Mouse (Mus musculus) large intestine, adult 2 months (tissue): Measurements from ENCODE around the gene Tnfsf8. TPM values are rescaled to one million over a fixed set of nuclear protein-coding genes. Genes with fewer than 3 reads are reported as not detected.

Experiments used
- DNase-seq: peaks from one replicate; pipeline ENCODE4 v3.0.0-alpha.2; 2012; ENCODE audit warnings: low read depth, low spot score
- WGBS: fragments of 180-500 bp; shearing (Covaris S2); methylation state at CpG from one replicate; pipeline ENCODE4 v1.1.7; 2018; 5-methylcytosine and 5-hydroxymethylcytosine counted together
- polyA plus RNA-seq: library from polyadenylated mRNA; depleted of rRNA; stranded (reverse); fragments of >200 nt; gene quantifications from 2 replicates; pipeline ENCODE4 v1.2.3, GENCODE M21; 2012; rRNA removed

Tnfsf8 gene
- 0.24 and 0.44 TPM in 2 replicates for polyA plus RNA-seq

DNA sequence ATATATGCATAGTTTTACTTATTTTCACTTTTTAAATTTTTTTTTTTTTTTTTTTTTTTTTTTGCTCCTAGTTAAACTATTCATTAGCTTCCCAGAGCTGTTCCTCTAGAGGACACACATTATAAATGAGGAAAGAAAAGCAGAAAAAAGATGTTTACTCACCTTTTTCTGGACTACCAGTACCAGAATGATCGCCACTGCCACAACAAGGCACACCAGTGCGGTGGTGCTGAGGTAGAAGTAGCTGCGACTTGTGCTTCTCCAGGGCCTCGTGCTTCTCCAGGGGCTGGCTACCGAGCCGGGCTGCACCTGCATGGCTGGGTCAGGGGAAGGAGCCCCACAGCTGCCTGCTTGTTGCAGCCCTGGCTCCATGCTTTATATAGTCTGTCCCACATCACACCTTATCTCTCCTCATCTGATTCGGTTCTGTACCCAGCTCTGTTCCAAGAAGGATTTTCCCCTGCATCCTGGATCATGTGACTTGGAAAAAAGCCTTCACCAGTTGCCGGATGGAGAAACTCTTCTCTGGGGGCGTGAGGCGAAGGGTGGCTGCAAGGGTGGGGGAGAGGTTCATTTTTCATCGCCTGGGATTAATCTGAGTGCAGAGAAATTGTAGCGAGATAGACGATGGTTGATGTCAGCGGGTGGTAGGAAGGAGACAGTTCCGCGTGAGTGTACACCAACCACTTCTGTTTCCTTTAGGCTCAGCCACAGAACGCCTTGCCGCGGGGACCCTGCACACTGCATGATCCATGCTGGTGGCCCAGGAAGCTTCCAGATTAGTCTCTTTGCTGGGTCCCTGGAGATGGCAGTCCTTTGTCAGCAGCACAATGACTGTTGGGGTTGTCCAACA lies at the start of gene Tnfsf8:
Gene Tnfsf8, minus strand, starts transcription at position 660 of the 853 bp plus-strand sequence.
- DNase-seq = no peak
- WGBS = 82% methylated on average over 19 of the region's 19 CpGs

- 92% methylated on average over 1 of the region's 1 CpGs for WGBS
- no peak for DNase-seq
Measured at GRCm38 (mm10) chr4:63908511-63908910, 47.4 kb upstream of the Tnfsf8 start.

GRCm38 (mm10) chr4:63907473-63907872 lies 46.3 kb upstream of the Tnfsf8 start:
- DNase-seq = no peak

DNA sequence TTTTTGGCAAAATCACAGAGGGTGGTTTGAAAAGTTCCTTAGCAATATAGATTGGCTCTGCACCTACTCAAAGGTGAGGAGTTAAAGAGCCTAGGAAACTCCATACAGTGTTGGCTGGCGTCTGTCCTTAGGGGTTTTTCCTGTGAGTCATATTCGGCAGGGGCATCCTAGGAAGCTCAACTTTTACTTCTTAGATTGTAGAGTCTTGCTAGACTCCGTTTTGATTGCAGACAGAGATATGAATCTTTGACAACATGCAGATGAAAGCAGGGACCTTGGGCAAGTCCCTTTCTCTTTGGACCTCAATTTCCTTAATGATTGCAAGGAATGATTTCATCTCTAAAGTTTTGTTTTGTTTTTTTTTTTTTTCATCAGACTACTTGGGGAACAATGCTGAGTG lies 44.9 kb upstream of the Tnfsf8 start:
- WGBS = 52% methylated on average over 3 of the region's 3 CpGs
- DNase-seq = no peak

- 73% methylated on average over 10 of the region's 10 CpGs for WGBS
- no peak for DNase-seq
Measured at GRCm38 (mm10) chr4:63899081-63899523, 38.0 kb upstream of the Tnfsf8 start.

GRCm38 (mm10) chr4:63897152-63897551 lies 36.0 kb upstream of the Tnfsf8 start:
- DNase-seq = no peak

DNA sequence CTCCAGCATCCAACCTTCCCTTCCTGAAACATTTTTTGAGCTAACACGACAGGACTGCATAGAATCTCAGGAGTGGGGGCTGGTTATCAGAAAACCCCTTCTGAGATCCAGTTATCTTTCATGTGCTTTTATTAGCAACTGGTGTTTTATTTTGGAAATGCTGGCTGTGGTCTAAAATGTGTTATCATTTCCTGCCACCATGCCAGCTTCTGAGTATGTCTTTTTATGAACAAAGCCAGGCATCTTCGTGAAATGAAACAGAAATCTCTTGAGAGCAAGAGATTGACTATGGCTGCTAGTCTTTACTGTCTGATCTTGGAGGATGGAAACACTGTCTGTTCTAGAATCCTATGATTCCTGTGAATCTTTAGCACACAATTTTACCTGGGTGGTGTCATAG lies 25.0 kb upstream of the Tnfsf8 start:
- DNase-seq = no peak
- 53% methylated on average over 2 of the region's 2 CpGs for WGBS

DNA sequence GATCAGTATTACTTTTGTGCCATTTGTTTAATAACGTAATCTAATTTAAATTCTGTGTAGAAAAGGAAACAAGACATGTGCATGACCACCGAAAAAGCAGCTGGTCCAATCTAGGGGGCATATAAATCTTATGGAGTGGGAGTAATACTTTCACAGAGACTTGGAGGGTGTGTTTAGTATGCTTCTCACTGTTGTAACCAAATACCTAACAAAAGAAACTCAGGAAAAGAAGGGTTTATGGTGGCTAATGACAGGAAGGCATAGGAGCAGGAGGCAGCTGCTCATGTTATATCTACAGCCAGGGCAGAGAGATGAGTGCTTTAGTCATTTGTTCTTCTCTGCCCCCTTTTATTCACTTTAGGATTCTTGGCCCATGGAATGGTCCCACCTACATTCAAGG lies 15.6 kb upstream of the Tnfsf8 start:
- WGBS = 76% methylated on average over 2 of the region's 2 CpGs
- no peak for DNase-seq

GRCm38 (mm10) chr4:63875480-63875879 lies 14.3 kb upstream of the Tnfsf8 start:
- DNase-seq = no peak

DNA sequence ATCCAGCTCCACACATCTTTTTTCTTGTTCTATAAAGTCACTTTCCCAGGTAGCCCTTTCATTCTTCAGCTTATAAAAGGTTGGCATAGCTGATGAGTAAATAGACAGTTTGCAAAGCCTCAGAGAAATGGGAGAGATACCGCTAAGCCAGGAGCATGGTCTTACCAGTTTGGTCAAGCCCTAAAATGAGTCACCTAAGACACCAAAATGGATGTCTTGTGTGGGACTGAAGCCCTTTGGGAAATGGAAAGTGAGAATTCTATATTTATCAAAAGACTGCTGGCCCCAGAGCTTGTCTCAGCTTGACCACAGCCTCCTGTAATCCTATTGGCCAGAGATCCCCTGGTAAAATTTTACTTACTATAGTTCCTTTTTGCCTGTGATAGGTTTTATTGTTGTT lies 9.5 kb upstream of the Tnfsf8 start:
- WGBS = 82% methylated on average over 1 of the region's 1 CpGs

More at GRCm38 (mm10) chr4:63875480-63875879, 14.3 kb upstream of the Tnfsf8 start:
- 79% methylated on average over 3 of the region's 3 CpGs for WGBS

GRCm38 (mm10) chr4:63868770-63869169 lies 7.6 kb upstream of the Tnfsf8 start:
- WGBS = 50% methylated on average over 2 of the region's 2 CpGs
- no peak for DNase-seq

More for the DNA sequence above, 9.5 kb upstream of the Tnfsf8 start:
- DNase-seq = no peak

DNA sequence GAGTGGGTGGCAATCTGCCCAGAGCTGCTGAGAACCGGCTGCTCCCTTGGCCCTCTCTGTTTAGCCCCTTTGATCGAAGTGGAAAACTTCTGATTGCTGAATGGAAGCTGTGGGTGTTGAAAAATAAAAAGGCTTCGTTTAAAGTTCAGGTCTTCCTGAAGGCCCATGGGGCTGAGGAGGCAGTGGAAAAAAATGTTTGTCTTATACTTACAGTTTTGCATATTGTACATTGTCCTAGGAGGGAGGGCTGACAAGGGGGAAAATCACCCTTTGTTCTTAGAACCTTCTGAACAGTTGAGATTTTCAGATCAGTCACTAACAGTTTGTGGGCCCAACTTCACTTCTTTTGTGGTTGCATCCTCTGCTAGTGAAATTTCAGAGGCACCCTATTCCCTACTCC lies 1.8 kb upstream of the Tnfsf8 start:
- WGBS = 46% methylated on average over 3 of the region's 3 CpGs
- DNase-seq = no peak

DNA sequence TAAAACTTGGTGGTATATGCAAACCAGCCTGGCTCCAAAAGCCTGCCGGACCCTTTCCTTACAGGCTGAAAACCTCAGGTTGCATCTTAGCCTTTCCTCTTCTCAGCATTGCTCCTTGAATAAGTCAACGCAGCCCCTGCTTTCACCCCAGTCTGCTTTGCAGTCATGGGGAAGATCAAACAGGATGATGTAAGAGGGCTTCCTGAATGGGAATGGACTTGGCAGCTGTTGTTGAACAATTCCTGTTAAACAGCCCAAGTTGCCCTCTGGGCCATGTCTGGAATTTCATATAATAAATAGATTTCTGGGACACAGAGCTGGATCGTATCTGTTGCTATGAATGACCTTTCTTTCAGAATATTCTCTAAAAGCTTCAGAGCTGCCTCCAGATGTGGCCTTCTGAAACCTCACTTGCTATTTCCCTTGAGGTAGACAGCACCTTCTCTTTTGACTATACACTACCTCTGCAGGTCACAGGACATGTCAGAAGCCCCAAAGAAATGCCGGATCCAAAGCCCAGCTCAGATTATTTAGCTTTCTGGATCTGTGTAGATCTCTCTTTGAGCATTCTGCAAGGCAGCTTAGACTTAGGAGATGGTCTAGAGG lies 1.0 kb upstream of the Tnfsf8 start:
- WGBS = 47% methylated on average over 4 of the region's 4 CpGs

DNA sequence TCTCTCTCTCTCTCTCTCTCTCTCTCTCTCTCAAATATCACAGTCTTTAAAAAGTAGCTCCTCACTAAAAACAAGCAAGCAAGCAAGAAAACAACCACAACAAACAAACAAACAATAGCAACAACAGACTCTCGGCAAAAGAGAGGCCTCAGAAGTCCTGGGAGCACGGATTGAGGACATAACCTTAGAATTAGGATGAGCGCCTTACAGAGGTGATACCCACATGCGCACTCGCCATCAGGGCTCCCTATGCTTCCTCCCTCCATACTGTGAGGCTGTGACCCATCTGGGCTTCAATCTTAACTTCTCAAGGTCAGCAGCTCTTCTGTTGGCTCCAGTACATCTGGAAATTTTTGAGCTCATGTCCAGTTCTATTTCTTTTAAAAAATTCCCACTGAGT lies 911 bp downstream of the Tnfsf8 start:
- 84% methylated on average over 5 of the region's 5 CpGs for WGBS
- DNase-seq = no peak

More for the DNA sequence above, 1.0 kb upstream of the Tnfsf8 start:
- no peak for DNase-seq

DNA sequence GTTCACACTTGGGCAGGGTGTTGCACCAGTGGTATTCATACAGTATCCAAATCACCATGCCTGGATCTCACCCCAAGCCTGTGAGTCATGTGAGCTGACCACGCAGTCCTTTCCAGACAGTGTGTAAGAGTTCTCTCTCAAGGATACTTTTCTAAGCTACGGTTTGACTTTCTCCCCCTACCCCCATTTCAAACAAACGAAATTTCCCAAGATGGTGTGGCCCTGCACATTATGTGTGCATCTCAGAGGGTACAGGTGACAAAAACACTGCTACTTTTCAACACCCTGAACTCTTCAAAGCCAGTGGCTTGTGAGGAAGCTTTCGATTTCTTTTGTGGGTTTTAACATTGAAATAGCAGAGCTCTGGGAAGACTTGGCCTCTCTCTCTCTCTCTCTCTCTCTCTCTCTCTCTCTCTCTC lies 1.4 kb downstream of the Tnfsf8 start:
- DNase-seq = no peak
- WGBS = 57% methylated on average over 4 of the region's 4 CpGs

- DNase-seq = no peak
- 87% methylated on average over 7 of the region's 7 CpGs for WGBS
Measured at GRCm38 (mm10) chr4:63858646-63859224, 2.4 kb downstream of the Tnfsf8 start.

DNA sequence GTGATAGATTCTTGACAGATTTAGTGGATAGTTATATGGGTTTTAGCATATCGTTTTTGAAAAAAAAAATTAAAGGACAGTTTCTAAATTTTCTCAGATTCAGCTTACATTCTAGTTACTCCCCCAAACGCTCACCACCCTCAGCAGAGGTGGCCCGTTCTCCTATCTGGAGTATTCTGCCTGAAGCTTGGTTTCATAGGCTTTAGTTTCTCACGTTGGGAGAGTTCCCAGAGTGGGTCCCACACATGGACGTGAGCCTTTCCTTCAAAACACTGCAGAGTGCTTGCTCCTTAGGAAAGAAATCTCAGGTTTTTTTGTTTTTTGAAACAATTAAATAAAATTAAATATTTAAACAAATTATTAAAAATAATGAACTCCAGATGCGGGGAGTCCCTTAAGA lies 4.4 kb downstream of the Tnfsf8 start:
- DNase-seq = no peak
- 86% methylated on average over 6 of the region's 6 CpGs for WGBS

GRCm38 (mm10) chr4:63853782-63854386 lies 7.3 kb downstream of the Tnfsf8 start:
- no peak for DNase-seq

DNA sequence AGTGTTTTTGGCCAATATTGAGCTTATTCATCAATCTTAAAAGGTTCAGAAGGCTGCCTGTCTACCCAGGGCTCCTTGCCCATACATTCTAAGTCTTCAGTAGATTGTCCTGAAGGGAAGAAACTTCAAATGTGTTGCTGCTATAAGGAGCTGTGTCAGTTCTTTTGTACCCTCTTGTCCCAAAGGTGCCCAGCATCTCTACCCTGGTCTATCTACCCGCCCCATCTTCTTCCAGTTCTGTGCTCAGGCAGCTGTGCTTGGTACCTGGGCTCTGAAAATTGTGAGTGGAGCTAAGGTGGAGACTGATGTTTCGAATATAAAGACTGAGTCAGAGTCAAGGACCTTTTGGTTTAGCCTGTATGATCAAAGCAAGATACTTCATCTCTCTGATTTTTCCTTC lies 11.1 kb downstream of the Tnfsf8 start:
- 89% methylated on average over 2 of the region's 2 CpGs for WGBS
- DNase-seq = no peak

More at GRCm38 (mm10) chr4:63853782-63854386, 7.3 kb downstream of the Tnfsf8 start:
- WGBS = 20% methylated on average over 1 of the region's 1 CpGs

GRCm38 (mm10) chr4:63846881-63847597 lies 14.1 kb downstream of the Tnfsf8 start:
- DNase-seq = no peak
- 52% methylated on average over 3 of the region's 3 CpGs for WGBS
